16 mouse cellular contexts compared by ENCODE assay signal in the genomic region with DNA sequence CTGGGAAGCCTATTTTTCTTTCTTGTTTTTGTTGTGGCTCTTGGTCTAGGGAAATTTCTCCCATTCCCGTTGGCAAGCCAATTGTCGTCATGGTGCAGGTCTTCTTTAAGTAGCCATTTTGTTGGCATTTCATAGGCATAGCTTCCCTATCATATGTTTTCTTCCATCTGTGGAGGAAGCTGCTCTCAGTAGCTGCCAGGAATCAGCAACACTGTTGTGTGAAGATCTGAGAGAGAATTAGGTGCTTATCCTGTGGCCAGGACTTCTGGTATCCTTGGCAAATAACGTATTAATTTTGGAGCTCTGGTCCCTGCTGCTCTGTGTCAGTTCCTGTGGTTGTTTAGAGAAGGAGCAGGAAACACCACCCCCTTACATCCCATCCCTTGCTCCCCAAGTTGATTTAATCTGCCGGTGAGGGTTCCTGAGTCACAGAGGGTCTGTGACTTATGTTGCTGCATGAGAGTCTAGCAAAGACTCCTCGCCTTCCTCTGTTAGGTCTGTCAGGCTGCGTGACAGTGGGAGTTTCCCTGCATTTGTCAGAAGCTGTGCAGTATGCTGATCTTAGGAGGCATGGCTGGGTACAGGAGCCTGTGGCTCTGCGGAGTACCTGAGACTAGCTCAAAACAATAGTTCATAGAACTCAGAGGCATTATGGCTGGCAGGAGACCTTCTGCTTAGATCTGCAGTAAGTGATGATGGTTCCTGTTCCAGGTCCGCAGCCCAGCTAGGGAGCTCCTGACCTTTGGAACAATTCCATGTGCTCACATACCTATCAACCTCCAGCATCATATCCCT.
"Had no signal": no experiment of that assay in that cellular context is flagged by ENCODE, and none has a peak within 500 bp of the region (broad histone marks: within the 10 kb centered on the region; RNA-seq: fewer than 3 reads in every experiment).

No protein-coding gene starts in this region.

- H3K36me3 ChIP-seq: limb, embryonic 12.5 days; liver, embryonic 13.5 days; lung, embryonic 15.5 days; stomach, embryonic 15.5 days had no signal

- H3K27me3 ChIP-seq: limb, embryonic 12.5 days; liver, embryonic 13.5 days; lung, embryonic 15.5 days; megakaryocyte, embryonic 14.5 days; stomach, embryonic 15.5 days had no signal

- H3K4me1 ChIP-seq: liver, embryonic 13.5 days; lung, embryonic 15.5 days; megakaryocyte, embryonic 14.5 days; stomach, embryonic 15.5 days had no signal

- H3K4me2 ChIP-seq: limb, embryonic 12.5 days; liver, embryonic 13.5 days; lung, embryonic 15.5 days; midbrain, embryonic 11.5 days; stomach, embryonic 15.5 days had no signal

- H3K9me3 ChIP-seq: limb, embryonic 12.5 days; liver, embryonic 13.5 days; lung, embryonic 15.5 days; stomach, embryonic 15.5 days had no signal

- ATAC-seq: liver, postnatal 0 days; midbrain, embryonic 16.5 days had no signal

- H3K4me3 ChIP-seq: layer of hippocampus, adult 2 months; limb, embryonic 12.5 days; liver, embryonic 13.5 days; lung, embryonic 15.5 days; megakaryocyte, embryonic 14.5 days; stomach, embryonic 15.5 days had no signal

- DNase-seq: kidney, postnatal 4 days; liver; liver, embryonic 13.5 days; liver, postnatal 0 days; lung, postnatal 14 days; right cerebral cortex, postnatal 14 days; thymus, adult 2 months; thymus, postnatal 25 days had no signal

- H3K9ac ChIP-seq: limb, embryonic 12.5 days; liver, embryonic 13.5 days; liver, postnatal 0 days; lung, embryonic 15.5 days; stomach, embryonic 15.5 days had no signal

- H3K27ac ChIP-seq: layer of hippocampus, adult 2 months; limb, embryonic 12.5 days; liver, embryonic 13.5 days; lung, embryonic 15.5 days; macrophage; stomach, embryonic 15.5 days had no signal
